ENCODE assay signal across 12 mouse cellular contexts in the genomic region with DNA sequence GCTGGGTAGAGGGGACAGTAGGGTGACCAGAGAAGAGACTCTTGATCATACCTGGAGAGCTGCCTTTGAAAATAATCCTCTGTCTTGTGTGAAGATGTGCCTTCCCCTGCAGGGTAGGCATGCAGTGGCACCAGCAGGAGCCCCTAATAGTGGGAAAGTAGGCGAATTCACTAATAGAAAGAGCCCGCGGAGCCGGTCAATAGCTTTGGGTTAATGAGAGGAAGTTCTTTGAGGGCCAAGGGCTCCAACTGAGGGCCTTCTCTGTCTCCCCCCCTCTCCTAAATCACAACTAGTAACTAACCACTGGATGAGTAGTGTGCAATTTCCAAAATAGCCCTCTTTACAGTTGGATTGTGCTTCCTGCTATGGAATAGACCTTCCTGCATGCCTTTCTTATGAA. TPM values are rescaled to one million over a fixed set of nuclear protein-coding genes. Genes with fewer than 3 reads are reported as not detected.
DNase-seq lines count a peak whose midpoint lies in the region; ATAC-seq and TF ChIP-seq lines count a peak whose summit lies in the region.
"Had no signal": no experiment of that assay in that cellular context is flagged by ENCODE, and none has a peak within 500 bp of the region (broad histone marks: within the 10 kb centered on the region; RNA-seq: fewer than 3 reads in every experiment).

No protein-coding gene starts in this region.

- H3K9me3 ChIP-seq in kidney, embryonic 15.5 days (replicated peaks) = no peaks in the 10 kb centered on the region
- no peaks in the 10 kb centered on the region for H3K9me3 ChIP-seq in embryonic facial prominence, embryonic 13.5 days
- H3K9me3 ChIP-seq in hindbrain, embryonic 10.5 days = no peaks in the 10 kb centered on the region
- no peaks in the 10 kb centered on the region for H3K9me3 ChIP-seq in midbrain, embryonic 12.5 days

- TF ChIP-seq POLR2A in kidney, adult 2 months (IDR thresholded peaks at IDR 0.05; ENCODE audit: low read depth, low read length) = no peak

- no peak overlapping the region for H3K4me3 ChIP-seq in kidney, embryonic 15.5 days (replicated peaks)
- H3K4me3 ChIP-seq in kidney, adult 2 months (ENCODE audit: insufficient read depth, low read depth, low read length) = no peak overlapping the region
- H3K4me3 ChIP-seq in embryonic facial prominence, embryonic 13.5 days = no peak overlapping the region
- no peak overlapping the region for H3K4me3 ChIP-seq in hindbrain, embryonic 10.5 days
- no peak overlapping the region for H3K4me3 ChIP-seq in midbrain, embryonic 12.5 days

- peak overlapping the region; percentile 82 for H3K27ac ChIP-seq in kidney, embryonic 15.5 days
- no peak overlapping the region for H3K27ac ChIP-seq in kidney, adult 2 months (ENCODE audit: insufficient read depth, low read depth, low read length)
- peak overlapping the region; percentile 58 for H3K27ac ChIP-seq in embryonic facial prominence, embryonic 13.5 days
- H3K27ac ChIP-seq in hindbrain, embryonic 10.5 days = peak overlapping the region; percentile 83
- peak overlapping the region; percentile 72 for H3K27ac ChIP-seq in midbrain, embryonic 12.5 days (replicated peaks)

- no peak for TF ChIP-seq CTCF in kidney, adult 2 months (conservative IDR thresholded peaks at IDR 0.05; ENCODE audit: insufficient read depth, insufficient read length, low read depth, low read length)

- no peaks in the 10 kb centered on the region for H3K36me3 ChIP-seq in kidney, embryonic 15.5 days
- H3K36me3 ChIP-seq in kidney, adult 2 months (ENCODE audit: control insufficient read depth, insufficient read depth, low read length) = no peaks in the 10 kb centered on the region
- H3K36me3 ChIP-seq in embryonic facial prominence, embryonic 13.5 days = no peaks in the 10 kb centered on the region
- no peaks in the 10 kb centered on the region for H3K36me3 ChIP-seq in hindbrain, embryonic 10.5 days
- no peaks in the 10 kb centered on the region for H3K36me3 ChIP-seq in midbrain, embryonic 12.5 days

- no peak overlapping the region for H3K9ac ChIP-seq in kidney, embryonic 15.5 days
- no peak overlapping the region for H3K9ac ChIP-seq in embryonic facial prominence, embryonic 13.5 days
- no peak overlapping the region for H3K9ac ChIP-seq in midbrain, embryonic 12.5 days (replicated peaks)

- DNase-seq in kidney, adult 2 months = no peak
- peak; percentile 29 for DNase-seq in hindbrain, embryonic 10.5 days (ENCODE audit: low spot score)
- no peak for DNase-seq in adrenal gland, postnatal 36 days
- no peak for DNase-seq in adrenal gland, postnatal 14 days
- no peak for DNase-seq in layer of hippocampus, adult 18-20 months (ENCODE audit: low spot score in 2 of 2)
- DNase-seq: spleen, adult 18-20 months; thymus, postnatal 25 days had no signal

- no peak overlapping the region for H3K4me2 ChIP-seq in kidney, embryonic 15.5 days
- H3K4me2 ChIP-seq in embryonic facial prominence, embryonic 13.5 days = no peak overlapping the region
- no peak overlapping the region; the same call in 1 of the 2 replicates for H3K4me2 ChIP-seq in midbrain, embryonic 12.5 days (replicated peaks)

- 52% methylated on average over 4 of the region's 4 CpGs for WGBS in kidney, embryonic 15.5 days
- WGBS in kidney, adult 2 months = 84% methylated on average over 4 of the region's 4 CpGs
- 51% methylated on average over 4 of the region's 4 CpGs for WGBS in embryonic facial prominence, embryonic 13.5 days
- 19% methylated on average over 4 of the region's 4 CpGs for WGBS in hindbrain, embryonic 10.5 days
- WGBS in midbrain, embryonic 12.5 days = 36% methylated on average over 4 of the region's 4 CpGs

- no peaks in the 10 kb centered on the region for H3K27me3 ChIP-seq in kidney, embryonic 15.5 days
- no peaks in the 10 kb centered on the region for H3K27me3 ChIP-seq in kidney, adult 2 months (replicated peaks; ENCODE audit: control insufficient read depth, insufficient read depth, low read length)
- no peaks in the 10 kb centered on the region for H3K27me3 ChIP-seq in embryonic facial prominence, embryonic 13.5 days
- no peaks in the 10 kb centered on the region for H3K27me3 ChIP-seq in hindbrain, embryonic 10.5 days (ENCODE audit: insufficient read depth, poor library complexity, severe bottlenecking)
- H3K27me3 ChIP-seq in midbrain, embryonic 12.5 days = no peaks in the 10 kb centered on the region

- H3K4me1 ChIP-seq in kidney, embryonic 15.5 days = peaks cover 23% of the 10 kb centered on the region
- no peaks in the 10 kb centered on the region for H3K4me1 ChIP-seq in kidney, adult 2 months (ENCODE audit: control insufficient read depth, insufficient read depth, low read length)
- H3K4me1 ChIP-seq in embryonic facial prominence, embryonic 13.5 days = peaks cover 58% of the 10 kb centered on the region
- peaks cover 45% of the 10 kb centered on the region for H3K4me1 ChIP-seq in hindbrain, embryonic 10.5 days (replicated peaks)
- peaks cover 36% of the 10 kb centered on the region for H3K4me1 ChIP-seq in midbrain, embryonic 12.5 days

- no peak; the same call in 1 of the 2 replicates for ATAC-seq in kidney, embryonic 15.5 days (replicated peaks; ENCODE audit: low FRiP score)
- ATAC-seq in embryonic facial prominence, embryonic 13.5 days (ENCODE audit: insufficient number of reproducible peaks, insufficient read depth, low FRiP score, low TSS enrichment, low read depth) = 0 out of 2 replicates have a peak, but pooled peaks have one; percentile 6
- ATAC-seq in midbrain, embryonic 12.5 days (ENCODE audit: low FRiP score, low read depth) = no peak
- ATAC-seq: CD4-positive, CD25-positive, alpha-beta regulatory T cell, adult 4 months had no signal

RNA-seq across cellular contexts. Expression of gene Slc1a3, which starts 50.6 kb away (rescaled TPM):
- polyA plus RNA-seq in kidney, embryonic 15.5 days (2015; fragmentation: Nextera tagmentation; extraction: Ambion mirVana) = 16.6 and 17.8 TPM in 2 replicates
- polyA plus RNA-seq in kidney, adult 2 months (2012; rRNA removed) = 4.2 and 6.4 TPM in 2 replicates
- polyA plus RNA-seq in embryonic facial prominence, embryonic 13.5 days (2015; fragmentation: Nextera tagmentation; extraction: Ambion mirVana) = 37.2 and 39.9 TPM in 2 replicates
- polyA plus RNA-seq in hindbrain, embryonic 10.5 days (2016; fragmentation: Nextera tagmentation; extraction: Ambion mirVana) = 26.1 and 28.2 TPM in 2 replicates
- polyA plus RNA-seq in midbrain, embryonic 12.5 days (2016; fragmentation: Nextera tagmentation; extraction: Ambion mirVana) = 48.4 and 55.7 TPM in 2 replicates
- total RNA-seq in adrenal gland, postnatal 36 days (2021) = 10 to 100 TPM; 28.5 to 34.0 TPM
- total RNA-seq in adrenal gland, postnatal 14 days (2021) = 12.3 and 16.9 TPM in 2 replicates
- total RNA-seq in layer of hippocampus, adult 18-20 months (2021) = 100 to 1,000 TPM; 371 to 373 TPM
- total RNA-seq: neutrophil, adult 5-6 weeks had no signal
